Mouse (Mus musculus): Measurements from ENCODE around the gene Vmn1r59. TPM values are rescaled to one million over a fixed set of nuclear protein-coding genes. Genes with fewer than 3 reads are reported as not detected.

Gene Vmn1r59
- not detected for polyA plus RNA-seq (2014; fragmentation: Illumina TruSeq; extraction: RNeasy Lipid Tissue Mini Kit (QIAGEN cat#74804); ENCODE audit: low read depth, low replicate concordance)

DNA sequence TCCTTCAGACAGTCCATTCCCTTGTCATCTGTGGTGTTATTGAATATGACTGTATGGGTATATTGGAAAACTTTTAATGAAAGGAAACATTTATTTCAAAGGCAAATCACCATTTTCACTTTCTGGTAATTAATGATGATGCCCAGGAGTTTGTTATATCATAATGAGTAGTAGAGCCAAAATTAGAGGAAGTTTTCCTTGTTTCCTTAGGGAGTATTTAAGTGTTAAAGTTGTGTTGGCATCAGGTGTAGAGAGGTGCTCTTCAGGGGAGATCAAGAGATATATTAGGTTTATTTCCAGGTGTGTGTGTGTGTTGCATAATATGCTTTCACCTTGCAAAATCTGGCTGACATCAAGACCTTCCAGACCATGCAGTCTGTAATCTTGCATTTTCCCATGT, at the start of gene Vmn1r59:
Gene Vmn1r59, minus strand, starts transcription at position 101 of the 400 bp plus-strand sequence.

DNA sequence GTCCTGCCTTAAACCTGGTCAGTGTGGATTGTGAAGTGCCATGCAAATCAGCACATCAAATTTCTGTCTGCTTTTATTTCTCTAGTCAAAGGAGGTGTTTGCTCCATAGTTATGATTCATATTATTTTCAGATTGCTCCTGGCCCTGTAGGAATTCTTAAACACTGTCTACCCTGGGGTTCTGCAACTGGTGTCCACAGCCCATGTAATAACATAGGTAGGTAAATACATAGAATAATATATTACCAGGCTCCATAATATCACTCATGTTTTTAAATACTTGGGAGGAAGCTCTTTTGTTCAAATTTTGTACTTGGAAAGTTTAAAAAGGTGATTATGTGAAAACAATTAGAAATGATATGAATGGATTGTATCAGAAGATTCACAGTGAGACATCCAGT, 37.3 kb upstream of the Vmn1r59 start, which contains the start of gene Vmn2r28:
Gene Vmn2r28, minus strand, starts transcription at position 101 of the 400 bp plus-strand sequence.

DNA sequence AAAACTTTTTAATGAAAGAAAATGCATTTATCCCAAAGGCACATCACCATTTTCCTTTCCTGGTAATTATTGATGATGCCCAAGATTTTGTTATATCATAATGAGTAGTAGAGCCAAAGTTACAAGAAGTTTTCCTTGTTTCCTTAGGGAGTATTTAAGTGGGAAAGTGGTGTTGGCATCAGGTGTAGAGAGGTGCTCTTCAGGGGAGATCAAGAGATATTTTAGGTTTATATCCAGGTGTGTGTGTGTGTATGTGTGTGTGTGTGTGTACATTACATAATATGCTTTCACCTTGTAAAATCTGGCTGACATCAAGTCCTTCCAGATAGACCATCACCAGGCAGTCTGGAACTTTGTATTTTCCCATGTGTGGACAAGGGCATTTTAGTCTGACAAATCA, 43.3 kb downstream of the Vmn1r59 start, which contains the start of gene Vmn1r58:
Gene Vmn1r58, minus strand, starts transcription at position 101 of the 400 bp plus-strand sequence.

Other genes starting within 250 kb of the Vmn1r59 start
- not detected for gene Vmn1r57, start 238.3 kb downstream of the Vmn1r59 start, polyA plus RNA-seq (2014; fragmentation: Illumina TruSeq; extraction: RNeasy Lipid Tissue Mini Kit (QIAGEN cat#74804); ENCODE audit: low read depth, low replicate concordance)
- gene Gm5065, start 106.2 kb downstream of the Vmn1r59 start, polyA plus RNA-seq (2014; fragmentation: Illumina TruSeq; extraction: RNeasy Lipid Tissue Mini Kit (QIAGEN cat#74804); ENCODE audit: low read depth, low replicate concordance) = not detected
- gene Nlrp2, start 105.7 kb downstream of the Vmn1r59 start, polyA plus RNA-seq (2014; fragmentation: Illumina TruSeq; extraction: RNeasy Lipid Tissue Mini Kit (QIAGEN cat#74804); ENCODE audit: low read depth, low replicate concordance) = not detected
- gene Vmn1r58, start 43.4 kb downstream of the Vmn1r59 start, polyA plus RNA-seq (2014; fragmentation: Illumina TruSeq; extraction: RNeasy Lipid Tissue Mini Kit (QIAGEN cat#74804); ENCODE audit: low read depth, low replicate concordance) = not detected
- gene Vmn2r28, start 37.2 kb upstream of the Vmn1r59 start, polyA plus RNA-seq (2014; fragmentation: Illumina TruSeq; extraction: RNeasy Lipid Tissue Mini Kit (QIAGEN cat#74804); ENCODE audit: low read depth, low replicate concordance) = not detected
- gene Vmn1r60, start 90.5 kb upstream of the Vmn1r59 start, polyA plus RNA-seq (2014; fragmentation: Illumina TruSeq; extraction: RNeasy Lipid Tissue Mini Kit (QIAGEN cat#74804); ENCODE audit: low read depth, low replicate concordance) = not detected
- not detected for gene Vmn1r61, start 156.5 kb upstream of the Vmn1r59 start, polyA plus RNA-seq (2014; fragmentation: Illumina TruSeq; extraction: RNeasy Lipid Tissue Mini Kit (QIAGEN cat#74804); ENCODE audit: low read depth, low replicate concordance)
- gene Vmn1r62, start 216.9 kb upstream of the Vmn1r59 start, polyA plus RNA-seq (2014; fragmentation: Illumina TruSeq; extraction: RNeasy Lipid Tissue Mini Kit (QIAGEN cat#74804); ENCODE audit: low read depth, low replicate concordance) = not detected